ENCODE assay signal across 8 mouse cellular contexts in the genomic region with DNA sequence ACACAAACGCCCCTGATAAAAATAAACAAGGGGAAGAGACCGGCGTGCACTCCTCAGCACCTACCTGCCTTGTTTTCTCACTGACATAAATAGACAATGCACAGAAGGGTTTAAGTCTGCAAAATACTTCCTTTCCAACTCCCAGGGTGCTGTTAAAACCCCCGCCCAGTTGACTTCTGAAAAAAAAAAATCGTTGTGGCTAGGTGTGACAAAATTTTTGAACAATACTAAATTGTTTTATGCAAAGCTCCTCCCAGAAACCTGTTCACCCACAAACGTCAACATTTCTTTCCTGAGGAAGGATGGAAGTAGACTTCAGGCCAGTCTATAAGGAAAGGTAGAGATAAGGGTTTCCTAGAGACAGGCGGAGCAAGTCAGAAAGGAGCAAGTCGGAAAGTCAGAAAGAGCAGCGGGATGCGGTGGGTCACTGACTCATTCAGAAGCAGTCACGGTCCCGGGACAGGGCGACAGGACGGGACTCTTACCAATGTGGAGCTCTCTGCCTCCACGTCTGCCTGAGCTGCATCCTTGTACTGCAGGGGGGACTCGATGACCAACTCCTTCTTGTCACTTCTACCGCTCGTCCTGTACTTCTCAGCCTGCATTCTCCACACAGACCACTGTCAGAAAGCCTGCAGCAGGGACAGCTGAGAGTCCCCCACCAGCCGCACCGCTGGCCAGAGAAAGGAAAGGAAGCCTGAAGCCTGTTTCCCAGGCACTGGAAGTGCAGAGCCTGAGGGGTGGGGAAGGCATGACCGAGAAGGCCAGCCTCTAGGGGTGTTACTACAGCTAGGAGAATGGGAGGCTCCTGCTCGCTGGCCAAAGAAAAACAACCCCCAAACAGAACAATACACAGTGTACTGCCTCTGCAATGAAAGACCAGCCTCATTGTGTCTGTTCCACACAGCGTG.
DNase-seq lines count a peak whose midpoint lies in the region; ATAC-seq and TF ChIP-seq lines count a peak whose summit lies in the region.

No protein-coding gene starts in this region.

- peak overlapping the region; percentile 59 for H3K4me2 ChIP-seq in forebrain, embryonic 13.5 days
- peak overlapping the region; percentile 52 for H3K4me2 ChIP-seq in heart, postnatal 0 days (ENCODE audit: low read depth, low read length)
- H3K4me2 ChIP-seq in liver, embryonic 14.5 days (ENCODE audit: low read depth): peak overlapping the region; percentile 29; the same call in 1 of the 2 replicates
- peak overlapping the region; percentile 57 for H3K4me2 ChIP-seq in neural tube, embryonic 11.5 days (ENCODE audit: low read depth)

- H3K27me3 ChIP-seq in forebrain, embryonic 13.5 days: 0 out of 2 replicates have a peak, but pooled peaks cover 4% of the 10 kb centered on the region
- peaks cover 29% of the 10 kb centered on the region for H3K27me3 ChIP-seq in heart, postnatal 0 days (ENCODE audit: control insufficient read depth, insufficient read depth, low read length)
- H3K27me3 ChIP-seq in liver, embryonic 14.5 days (ENCODE audit: control insufficient read depth, insufficient read depth, low read length): no peaks in the 10 kb centered on the region; the same call in none of the 2 replicates
- no peaks in the 10 kb centered on the region for H3K27me3 ChIP-seq in neural tube, embryonic 11.5 days (ENCODE audit: control insufficient read depth, insufficient read depth, low read length)

- H3K4me1 ChIP-seq in forebrain, embryonic 13.5 days: peaks cover 20% of the 10 kb centered on the region
- peaks cover 5% of the 10 kb centered on the region; the same call in 1 of the 2 replicates for H3K4me1 ChIP-seq in heart, postnatal 0 days (ENCODE audit: control insufficient read depth, insufficient read depth)
- H3K4me1 ChIP-seq in liver, embryonic 14.5 days (replicated peaks; ENCODE audit: control insufficient read depth in 2 of 2, insufficient read depth in 2 of 2, low read length in 1 of 2): no peaks in the 10 kb centered on the region
- peaks cover 18% of the 10 kb centered on the region for H3K4me1 ChIP-seq in neural tube, embryonic 11.5 days (ENCODE audit: control insufficient read depth, insufficient read depth, low read length)

- DNase-seq in frontal cortex, postnatal 25 days (ENCODE audit: low spot score in 2 of 2): no peak
- DNase-seq in heart, postnatal 0 days (ENCODE audit: low spot score): peak; percentile 63
- peak; percentile 69 for DNase-seq in kidney, postnatal 36 days
- DNase-seq in liver, embryonic 14.5 days (ENCODE audit: low read depth in 3 of 3, low spot score in 3 of 3): no peak
- DNase-seq in neural tube, embryonic 11.5 days (ENCODE audit: low spot score): peak; percentile 57

- peak; percentile 80 for ATAC-seq in frontal cortex, adult (ENCODE audit: low TSS enrichment)
- ATAC-seq in forebrain, embryonic 13.5 days: peak; percentile 61
- peak; percentile 84 for ATAC-seq in heart, postnatal 0 days (ENCODE audit: insufficient read depth, low read depth)
- no peak for ATAC-seq in liver, embryonic 14.5 days (ENCODE audit: insufficient read depth)
- peak; percentile 70 for ATAC-seq in neural tube, embryonic 11.5 days (ENCODE audit: insufficient read depth, low FRiP score, low TSS enrichment)
- ATAC-seq in erythroblast, adult 5-6 weeks (replicated peaks; ENCODE audit: low FRiP score, poor library complexity, severe bottlenecking): no peak

- no peaks in the 10 kb centered on the region for H3K36me3 ChIP-seq in forebrain, embryonic 13.5 days (ENCODE audit: poor library complexity, severe bottlenecking)
- no peaks in the 10 kb centered on the region for H3K36me3 ChIP-seq in heart, postnatal 0 days (replicated peaks; ENCODE audit: control insufficient read depth, insufficient read depth, low read length)
- H3K36me3 ChIP-seq in liver, embryonic 14.5 days (replicated peaks; ENCODE audit: control insufficient read depth, insufficient read depth, low read depth): no peaks in the 10 kb centered on the region
- no peaks in the 10 kb centered on the region for H3K36me3 ChIP-seq in neural tube, embryonic 11.5 days (ENCODE audit: control insufficient read depth, insufficient read depth, low read length)

- 7% methylated on average over 23 of the region's 23 CpGs for WGBS in forebrain, embryonic 13.5 days
- 9% methylated on average over 23 of the region's 23 CpGs for WGBS in heart, postnatal 0 days
- 5% methylated on average over 23 of the region's 23 CpGs for WGBS in liver, embryonic 14.5 days (ENCODE audit: insufficient replicate concordance)
- WGBS in neural tube, embryonic 11.5 days: 8% methylated on average over 23 of the region's 23 CpGs

- H3K27ac ChIP-seq in forebrain, embryonic 13.5 days: no peak overlapping the region; the same call in 1 of the 2 replicates
- H3K27ac ChIP-seq in heart, postnatal 0 days (ENCODE audit: low read depth): peak overlapping the region; percentile 76
- no peak overlapping the region for H3K27ac ChIP-seq in liver, embryonic 14.5 days
- H3K27ac ChIP-seq in neural tube, embryonic 11.5 days (ENCODE audit: low read depth, low read length): no peak overlapping the region

- H3K9me3 ChIP-seq in forebrain, embryonic 13.5 days (replicated peaks): no peaks in the 10 kb centered on the region
- no peaks in the 10 kb centered on the region for H3K9me3 ChIP-seq in heart, postnatal 0 days (replicated peaks; ENCODE audit: control insufficient read depth, low read length)
- H3K9me3 ChIP-seq in liver, embryonic 14.5 days (ENCODE audit: control insufficient read depth, low read length): no peaks in the 10 kb centered on the region
- no peaks in the 10 kb centered on the region for H3K9me3 ChIP-seq in neural tube, embryonic 11.5 days (ENCODE audit: control insufficient read depth, low read length)

- H3K9ac ChIP-seq in forebrain, embryonic 13.5 days: peak overlapping the region; percentile 53
- H3K9ac ChIP-seq in heart, postnatal 0 days (replicated peaks; ENCODE audit: low read depth, low read length): peak overlapping the region; percentile 38; the same call in 1 of the 2 replicates
- H3K9ac ChIP-seq in liver, embryonic 14.5 days (replicated peaks): no peak overlapping the region
- peak overlapping the region; percentile 47 for H3K9ac ChIP-seq in neural tube, embryonic 11.5 days (ENCODE audit: low read length)

- no peak for TF ChIP-seq CTCF in heart, postnatal 0 days (IDR thresholded peaks at IDR 0.05; ENCODE audit: low read depth)
- TF ChIP-seq CTCF in liver, embryonic 14.5 days (IDR thresholded peaks at IDR 0.05; ENCODE audit: low read depth): no peak

- TF ChIP-seq EP300 in heart, postnatal 0 days (IDR thresholded peaks at IDR 0.05; ENCODE audit: low read depth): peak; percentile 53; the same call in 1 of the 2 replicates
- no peak for TF ChIP-seq EP300 in liver, embryonic 14.5 days (IDR thresholded peaks at IDR 0.05; ENCODE audit: low read depth)

- H3K4me3 ChIP-seq in forebrain, embryonic 13.5 days: peak overlapping the region; percentile 27
- H3K4me3 ChIP-seq in heart, postnatal 0 days (ENCODE audit: low read depth, low read length): peak overlapping the region; percentile 38
- 0 out of 4 replicates have a peak overlapping the region, but pooled peaks of 1 of the 2 experiments have one; percentile 12 for H3K4me3 ChIP-seq in liver, embryonic 14.5 days (ENCODE audit: insufficient read depth in 1 of 2, low read depth in 2 of 2, low read length in 2 of 2)
- H3K4me3 ChIP-seq in neural tube, embryonic 11.5 days (ENCODE audit: low read depth, low read length): peak overlapping the region; percentile 25

Comparison
In these comparisons a context has a peak if more than half of its experiments do, and no peak if none do; other contexts are left out.
1. ATAC-seq: peak in frontal cortex, adult (single experiment), forebrain, embryonic 13.5 days (single experiment), heart, postnatal 0 days (single experiment) and neural tube, embryonic 11.5 days (single experiment); none in liver, embryonic 14.5 days (single experiment) and erythroblast, adult 5-6 weeks (single experiment).
2. DNase-seq: peak in heart, postnatal 0 days (single experiment), kidney, postnatal 36 days (2 of 2) and neural tube, embryonic 11.5 days (single experiment); none in frontal cortex, postnatal 25 days (0 of 2) and liver, embryonic 14.5 days (0 of 3).
3. Peak in every context shown above with its lines, with median percentiles within 50 percentile points of each other: H3K4me2 ChIP-seq.